Mouse (Mus musculus): Measurements from ENCODE around the gene Fam83g.

DNA sequence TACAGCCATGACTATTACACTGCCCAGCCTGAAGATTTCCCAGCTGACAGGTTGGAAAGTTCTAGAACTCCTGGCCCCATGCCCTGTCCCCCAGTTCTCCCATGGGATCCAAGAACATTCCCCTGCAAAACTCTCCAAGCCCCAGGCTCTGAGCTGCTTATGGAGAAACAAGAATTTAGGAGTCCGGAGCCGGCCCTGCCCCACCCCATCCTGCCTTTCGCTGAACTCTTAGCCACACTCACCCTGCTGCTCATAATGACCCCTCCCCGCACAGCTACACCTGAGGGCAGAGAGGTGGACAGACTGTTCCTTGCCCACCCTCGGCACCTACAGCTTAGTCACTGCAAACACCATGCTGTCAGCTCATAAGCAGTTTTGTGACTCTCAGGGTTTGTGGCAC lies 16.1 kb upstream of the Fam83g start:
- TF ChIP-seq MYOG (IDR thresholded peaks at IDR 0.05; ENCODE audit: control insufficient read depth in 1 of 3, insufficient read depth in 1 of 3, insufficient read length in 2 of 3, low read depth in 2 of 3) = no peak
- no peak for TF ChIP-seq POLR2A (IDR thresholded peaks at IDR 0.05; ENCODE audit: insufficient read length, low read depth)
- no peak for TF ChIP-seq POLR2AphosphoS2 (IDR thresholded peaks at IDR 0.05; ENCODE audit: insufficient read length, low read depth)
- TF ChIP-seq MYOD1 (IDR thresholded peaks at IDR 0.05; ENCODE audit: control insufficient read depth in 1 of 3, insufficient read length in 2 of 3, low read depth in 2 of 3) = no peak
- TF ChIP-seq MAX (IDR thresholded peaks at IDR 0.05; ENCODE audit: low read depth) = no peak
- TF ChIP-seq E2F4 (IDR thresholded peaks at IDR 0.05; ENCODE audit: insufficient read depth) = no peak
- TF ChIP-seq TCF3 (IDR thresholded peaks at IDR 0.05; ENCODE audit: insufficient read length, low read depth) = no peak
- no peak for TF ChIP-seq REST (IDR thresholded peaks at IDR 0.05; ENCODE audit: insufficient read depth, insufficient read length)
- TF ChIP-seq TCF12 (IDR thresholded peaks at IDR 0.05; ENCODE audit: insufficient read depth, poor library complexity, severe bottlenecking) = no peak
- TF ChIP-seq USF1 (IDR thresholded peaks at IDR 0.05; ENCODE audit: low read depth) = no peak
- no peak for TF ChIP-seq SRF (IDR thresholded peaks at IDR 0.05; ENCODE audit: control insufficient read depth, insufficient read length, low read depth)
- no peak for TF ChIP-seq CEBPB (IDR thresholded peaks at IDR 0.05; ENCODE audit: insufficient read depth, poor library complexity, severe bottlenecking)

Data from myocyte (in vitro differentiated cells).